Mouse (Mus musculus) MEL (cell line): ENCODE data around the gene Matn3. TPM values are rescaled to one million over a fixed set of nuclear protein-coding genes. Genes with fewer than 3 reads are reported as not detected.
"Not testable (repeated sequence)": the region's sequence is repeated elsewhere in the genome, so short reads cannot be mapped to it uniquely, and the experiment has no call there.

Source experiments
- DNase-seq: peaks from one replicate; pipeline ENCODE4 v3.0.0; 2011; ENCODE audit warnings: low read depth, low spot score
- H3K27ac ChIP-seq: 2 replicates; pipeline ENCODE4 v1.5.1; 2012; ENCODE audit warnings: low read depth, mild to moderate bottlenecking, control low read depth, low read length, moderate library complexity; ENCODE audit not compliant: control insufficient read depth
- H3K27me3 ChIP-seq, 2 experiments: fragments of 150-350 bp in 1 of 2; sonication (generic) in 1 of 2; 2 replicates each; pipeline ENCODE4 v1.6.1; 2012; ENCODE audit warnings: low read length in 2 of 2, mild to moderate bottlenecking in 2 of 2, improper control_type of control experiment in 1 of 2, moderate library complexity in 1 of 2; ENCODE audit not compliant: insufficient read depth in 2 of 2, control insufficient read depth in 1 of 2
- H3K36me3 ChIP-seq, 2 experiments: 2 replicates each; pipeline ENCODE4 v1.6.1; 2012 to 2014; ENCODE audit warnings: low read length in 2 of 2, improper control_type of control experiment in 1 of 2, inconsistent platforms in 1 of 2, mild to moderate bottlenecking in 1 of 2; ENCODE audit not compliant: insufficient read depth in 2 of 2, control insufficient read depth in 1 of 2
- H3K4me1 ChIP-seq, 2 experiments: fragments of 150-350 bp in 1 of 2; sonication (generic) in 1 of 2; 2 replicates each; pipeline ENCODE4 v1.6.1; 2012; ENCODE audit warnings: low read length in 2 of 2, improper control_type of control experiment in 1 of 2, mild to moderate bottlenecking in 1 of 2; ENCODE audit not compliant: insufficient read depth in 2 of 2, control insufficient read depth in 1 of 2
- H3K4me3 ChIP-seq, 2 experiments: fragments of 150-350 bp in 1 of 2; sonication (generic) in 1 of 2; 2 replicates each; pipeline ENCODE4 v1.5.1; 2012; ENCODE audit warnings: low read depth in 2 of 2, low read length in 2 of 2, mild to moderate bottlenecking in 2 of 2, moderate library complexity in 2 of 2, control low read depth in 1 of 2, improper control_type of control experiment in 1 of 2; ENCODE audit not compliant: control insufficient read depth in 1 of 2, insufficient read depth in 1 of 2
- H3K79me2 ChIP-seq: 2 replicates; pipeline ENCODE4 v1.6.1; 2012; ENCODE audit warnings: mild to moderate bottlenecking, low read length, moderate library complexity; ENCODE audit not compliant: control insufficient read depth, poor library complexity, insufficient read depth
- H3K9ac ChIP-seq: 2 replicates; pipeline ENCODE4 v1.6.1; 2012; ENCODE audit warnings: low read depth, mild to moderate bottlenecking, control low read depth, low read length, moderate library complexity; ENCODE audit not compliant: control insufficient read depth, poor library complexity, severe bottlenecking
- H3K9me3 ChIP-seq: fragments of 150-350 bp; sonication (generic); replicated peaks from 2 replicates; pipeline ENCODE4 v1.6.1; 2012; ENCODE audit warnings: mild to moderate bottlenecking, low read length, improper control_type of control experiment, moderate library complexity; ENCODE audit not compliant: insufficient read depth
- BHLHE40 ChIP-seq: IDR thresholded peaks from 2 replicates; pipeline ENCODE4 v1.6.1; 2012; ENCODE audit warnings: low read depth, mild to moderate bottlenecking, inconsistent platforms, low read length, improper control_type of control experiment, borderline replicate concordance
- CHD1 ChIP-seq: IDR thresholded peaks from 2 replicates; pipeline ENCODE4 v1.6.1; 2012; ENCODE audit warnings: low read depth, mild to moderate bottlenecking, inconsistent platforms, low read length, improper control_type of control experiment
- CTCF ChIP-seq, 3 experiments: IDR thresholded peaks in 2 of 3; conservative IDR thresholded peaks in 1 of 3; 2 replicates each; pipeline ENCODE4 v1.5.1; 2011 to 2012; ENCODE audit warnings: low read length in 3 of 3, low read depth in 2 of 3, mild to moderate bottlenecking in 2 of 3, improper control_type of control experiment in 1 of 3, inconsistent platforms in 1 of 3, mixed read lengths in 1 of 3, moderate library complexity in 1 of 3; ENCODE audit not compliant: control insufficient read depth in 1 of 3, insufficient read depth in 1 of 3, poor library complexity in 1 of 3, severe bottlenecking in 1 of 3
- ETS1 ChIP-seq: IDR thresholded peaks from 2 replicates; pipeline ENCODE4 v1.6.1; 2012; ENCODE audit warnings: low read depth, mild to moderate bottlenecking, inconsistent platforms, low read length, improper control_type of control experiment, moderate library complexity
- JUND ChIP-seq: IDR thresholded peaks from 2 replicates; pipeline ENCODE4 v1.6.1; 2011; ENCODE audit warnings: low read depth, mild to moderate bottlenecking, improper control_type of control experiment, low read length
- KAT2A ChIP-seq: conservative IDR thresholded peaks from 2 replicates; pipeline ENCODE4 v1.6.1; 2012; ENCODE audit warnings: low read depth, low read length, improper control_type of control experiment, inconsistent platforms
- MAX ChIP-seq: IDR thresholded peaks from 2 replicates; pipeline ENCODE4 v1.6.1; 2011; ENCODE audit warnings: low read length, improper control_type of control experiment
- MEF2A ChIP-seq: IDR thresholded peaks from 2 replicates; pipeline ENCODE4 v1.6.1; 2014; ENCODE audit warnings: low read depth, mild to moderate bottlenecking, inconsistent platforms, low read length, improper control_type of control experiment; ENCODE audit not compliant: poor library complexity, insufficient replicate concordance, severe bottlenecking; ENCODE audit errors: extremely low read depth
- MYB ChIP-seq: IDR thresholded peaks from 2 replicates; pipeline ENCODE4 v1.6.1; 2011; ENCODE audit warnings: mild to moderate bottlenecking, low read depth, low read length, improper control_type of control experiment
- POLR2AphosphoS2 ChIP-seq: IDR thresholded peaks from 2 replicates; pipeline ENCODE4 v1.6.1; 2011; ENCODE audit warnings: low read length, improper control_type of control experiment
- RCOR1 ChIP-seq: IDR thresholded peaks from 2 replicates; pipeline ENCODE4 v1.6.1; 2012; ENCODE audit warnings: low read depth, mild to moderate bottlenecking, inconsistent platforms, low read length, improper control_type of control experiment
- SMC3 ChIP-seq: IDR thresholded peaks from 2 replicates; pipeline ENCODE4 v1.6.1; 2011; ENCODE audit warnings: low read depth, low read length, improper control_type of control experiment
- ZKSCAN1 ChIP-seq: IDR thresholded peaks from 2 replicates; pipeline ENCODE4 v1.6.1; 2012; ENCODE audit warnings: low read depth, mild to moderate bottlenecking, inconsistent platforms, low read length, improper control_type of control experiment, moderate library complexity
- ZNF384 ChIP-seq: IDR thresholded peaks from 2 replicates; pipeline ENCODE4 v1.6.1; 2012; ENCODE audit warnings: low read depth, mild to moderate bottlenecking, inconsistent platforms, low read length, improper control_type of control experiment
- polyA plus RNA-seq, 2 experiments: library from polyadenylated mRNA; stranded (reverse) in 1 of 2; unstranded in 1 of 2; fragments of >175 nt in 1 of 2; fragments of >200 nt in 1 of 2; gene quantifications; 2 replicates each; pipeline versions ENCODE4 v1.2.1 to v1.2.4; 2012; ENCODE audit warnings: low replicate concordance in 2 of 2, low read depth in 1 of 2; ENCODE audit not compliant: insufficient read length in 2 of 2, insufficient read depth in 1 of 2, missing spikeins in 1 of 2
- total RNA-seq: library from RNA; depleted of rRNA; stranded (reverse); fragments of 300-350 nt; gene quantifications from 2 replicates; pipeline ENCODE4 v1.2.3, GENCODE M21; 2012

The Matn3 gene
- total and polyA plus RNA-seq, 3 experiments: not detected

- H3K4me1 ChIP-seq: peaks cover 0 to 4% of the 10 kb centered on the region in 2 experiments; a peak in 2 of 4 replicates
- DNase-seq: no peak
- no peaks in the 10 kb centered on the region for H3K9me3 ChIP-seq
- peaks cover 6% of the 10 kb centered on the region; the same call in 1 of the 2 replicates for H3K79me2 ChIP-seq
- no peak overlapping the region for H3K4me3 ChIP-seq
- H3K27me3 ChIP-seq: no peaks in the 10 kb centered on the region
- no peak overlapping the region for H3K9ac ChIP-seq
- H3K27ac ChIP-seq: no peak overlapping the region
- H3K36me3 ChIP-seq: peaks cover 6 to 26% of the 10 kb centered on the region in 2 experiments
- TF ChIP-seq JUND (no peak), KAT2A (no peak), ZKSCAN1 (no peak), RCOR1 (no peak), ETS1 (no peak), MYB (no peak), MEF2A (no peak), BHLHE40 (no peak), CTCF (IDR thresholded peaks at IDR 0.05 in 2 of 3, conservative IDR thresholded peaks at IDR 0.05 in 1 of 3; ENCODE audit: control insufficient read depth in 1 of 3, insufficient read depth in 1 of 3, low read depth in 2 of 3, low read length in 3 of 3, poor library complexity in 1 of 3, severe bottlenecking in 1 of 3) (no peak)
Measured at GRCm38 (mm10) chr12:8935349-8935748, 12.4 kb upstream of the Matn3 start.

- H3K4me1 ChIP-seq, H3K27ac ChIP-seq, H3K4me3 ChIP-seq, H3K9ac ChIP-seq, H3K9me3 ChIP-seq, H3K79me2 ChIP-seq, H3K27me3 ChIP-seq: not testable (repeated sequence)
- H3K36me3 ChIP-seq: peaks cover 0 to 26% of the 10 kb centered on the region in 2 experiments; a peak in 3 of 4 replicates
- peak; percentile 42 for DNase-seq
- TF ChIP-seq ZNF384 (peak; percentile 36; the same call in 1 of the 2 replicates), CTCF (IDR thresholded peaks at IDR 0.05 in 2 of 3, conservative IDR thresholded peaks at IDR 0.05 in 1 of 3; ENCODE audit: control insufficient read depth in 1 of 3, insufficient read depth in 1 of 3, low read depth in 2 of 3, low read length in 3 of 3, poor library complexity in 1 of 3, severe bottlenecking in 1 of 3) (peak; percentile 12 to 38 (median 27); a peak in 4 of 6 replicates), SMC3 (peak; percentile 30; the same call in 1 of the 2 replicates)
Measured at GRCm38 (mm10) chr12:8936210-8936609, 11.5 kb upstream of the Matn3 start.

- Histone ChIP-seq H3K9me3 (no peaks in the 10 kb centered on the region), H3K27me3 (no peaks in the 10 kb centered on the region), H3K27ac (no peak overlapping the region), H3K36me3 (peaks cover 2 to 13% of the 10 kb centered on the region in 2 experiments; a peak in 3 of 4 replicates), H3K79me2 (no peaks in the 10 kb centered on the region), H3K4me3 (no peak overlapping the region), H3K4me1 (peaks cover 0 to 4% of the 10 kb centered on the region in 2 experiments; a peak in 1 of 4 replicates), H3K9ac (no peak overlapping the region)
- no peak for DNase-seq
- TF ChIP-seq MYB (no peak), CHD1 (no peak), POLR2AphosphoS2 (peak; percentile 51), MAX (no peak)
Measured at GRCm38 (mm10) chr12:8939490-8939889, 8.2 kb upstream of the Matn3 start.
